Mouse (Mus musculus) midbrain, embryonic 13.5 days (tissue): ENCODE data around the gene Ercc8. TPM values are rescaled to one million over a fixed set of nuclear protein-coding genes. Genes with fewer than 3 reads are reported as not detected.

Experiments used
- polyA plus RNA-seq: library from polyadenylated mRNA; unstranded; fragments of >200 nt; fragmentation: Nextera tagmentation; extraction: Ambion mirVana; gene quantifications from 2 replicates; pipeline ENCODE4 v1.2.1, GENCODE M21; 2015

Ercc8 gene
- polyA plus RNA-seq, 1 experiment from 2014 or later = 29.1 TPM

Other genes starting within 250 kb of the Ercc8 start
- gene Smim15, start 114.3 kb upstream of the Ercc8 start, polyA plus RNA-seq = 41.2 and 41.4 TPM in 2 replicates
- 75.4 and 81.5 TPM in 2 replicates for gene Ndufaf2, start 108 bp upstream of the Ercc8 start, polyA plus RNA-seq
- gene Elovl7, start 55.7 kb downstream of the Ercc8 start, polyA plus RNA-seq = 0.74 and 0.99 TPM in 2 replicates
- gene Depdc1b, start 157.6 kb downstream of the Ercc8 start, polyA plus RNA-seq = 5.7 TPM in 2 replicates